Mouse (Mus musculus) hematopoietic stem cell, adult 5-6 weeks (primary cell): ENCODE measurements around the gene Cacng4. TPM values are rescaled to one million over a fixed set of nuclear protein-coding genes. Genes with fewer than 3 reads are reported as not detected.
A peak's percentile ranks its signal among the peaks of the same experiment; 100 is the strongest.

Source experiments
- ATAC-seq, 2 experiments: fragments of 125-278 bp in 1 of 2; replicated peaks in 1 of 2; 2 replicates each; pipeline ENCODE4 v1.8.0; 2016 to 2017; ENCODE audit warnings: inconsistent platforms in 2 of 2, mild to moderate bottlenecking in 2 of 2, moderate number of reproducible peaks in 2 of 2, low read depth in 1 of 2, moderate TSS enrichment in 1 of 2; ENCODE audit not compliant: low FRiP score in 2 of 2, poor library complexity in 2 of 2, severe bottlenecking in 2 of 2, insufficient read depth in 1 of 2, low TSS enrichment in 1 of 2
- total RNA-seq: library from RNA; stranded (forward); fragments of 172-1452, 232-1000 nt; gene quantifications from 2 replicates; pipeline ENCODE4 v1.2.3, GENCODE M21; 2017

The Cacng4 gene
- total RNA-seq, 1 experiment from 2014 or later, result not detected

- peak in 1 of 2 experiments; percentile 33; a peak in 1 of 4 replicates for ATAC-seq
Measured at GRCm38 (mm10) chr11:107699967-107700366, 94.4 kb downstream of the Cacng4 start.

GRCm38 (mm10) chr11:107693338-107693737 is 101.0 kb downstream of the Cacng4 start:
- ATAC-seq, result peak; percentile 85 to 93

DNA sequence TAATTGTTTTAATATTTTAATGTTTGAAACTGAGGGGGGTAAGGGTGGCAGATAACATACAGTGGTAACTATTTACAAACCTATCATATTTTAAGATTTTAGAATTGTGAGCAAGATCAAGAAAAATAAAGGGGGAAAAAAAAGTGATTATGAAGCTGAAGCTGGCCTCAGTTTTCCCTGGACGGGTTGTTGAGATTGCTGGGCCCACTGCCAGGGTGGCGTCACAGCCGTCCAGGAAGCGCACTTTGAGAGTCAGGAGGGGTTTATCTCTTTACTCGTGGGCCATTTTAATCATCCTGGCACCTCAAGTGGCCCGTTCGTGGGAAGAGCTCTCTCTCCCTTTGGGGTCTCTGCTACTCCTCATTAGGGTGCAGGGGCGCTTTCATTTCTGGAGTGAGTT is 102.8 kb downstream of the Cacng4 start:
- no peak for ATAC-seq

DNA sequence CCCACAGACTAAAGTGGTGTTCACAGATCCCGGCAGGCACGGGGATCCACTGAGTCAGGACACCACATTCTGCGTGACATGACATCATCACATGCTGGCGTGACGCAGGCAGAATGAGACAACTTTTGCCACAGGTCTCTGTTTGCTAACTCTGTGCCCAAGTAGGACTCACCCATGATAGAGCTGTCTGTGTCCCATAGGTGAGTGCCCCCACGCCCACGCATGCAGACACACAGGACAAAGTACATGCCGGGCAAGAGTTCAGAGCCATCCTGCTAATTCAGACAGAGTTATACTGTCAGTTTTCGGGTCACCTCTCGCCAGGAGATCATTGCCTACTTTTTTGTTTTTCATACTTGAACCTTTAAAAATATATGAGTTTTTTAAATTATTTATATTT is 105.9 kb downstream of the Cacng4 start:
- ATAC-seq, result no peak

DNA sequence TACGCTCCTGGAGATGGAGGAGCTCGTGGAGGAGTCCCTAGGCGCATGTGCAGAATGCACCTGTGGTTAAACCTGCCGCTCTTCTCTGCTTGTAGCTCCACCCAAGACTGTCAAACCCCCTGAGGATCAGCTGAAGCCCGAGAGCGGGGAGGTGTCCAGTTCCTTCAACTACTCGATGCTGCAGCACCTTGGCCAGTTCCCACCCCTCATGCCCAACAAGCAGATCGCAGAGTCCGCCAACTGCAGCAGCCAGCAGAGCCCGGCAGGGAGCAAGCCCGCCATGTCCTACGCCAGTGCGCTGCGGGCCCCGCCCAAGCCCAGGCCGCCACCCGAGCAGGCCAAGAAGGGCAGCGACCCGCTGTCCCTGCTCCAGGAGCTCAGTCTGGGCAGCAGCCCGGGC is 108.1 kb downstream of the Cacng4 start:
- no peak for ATAC-seq

- no peak for ATAC-seq
Measured at GRCm38 (mm10) chr11:107683544-107684465, 110.6 kb downstream of the Cacng4 start.

DNA sequence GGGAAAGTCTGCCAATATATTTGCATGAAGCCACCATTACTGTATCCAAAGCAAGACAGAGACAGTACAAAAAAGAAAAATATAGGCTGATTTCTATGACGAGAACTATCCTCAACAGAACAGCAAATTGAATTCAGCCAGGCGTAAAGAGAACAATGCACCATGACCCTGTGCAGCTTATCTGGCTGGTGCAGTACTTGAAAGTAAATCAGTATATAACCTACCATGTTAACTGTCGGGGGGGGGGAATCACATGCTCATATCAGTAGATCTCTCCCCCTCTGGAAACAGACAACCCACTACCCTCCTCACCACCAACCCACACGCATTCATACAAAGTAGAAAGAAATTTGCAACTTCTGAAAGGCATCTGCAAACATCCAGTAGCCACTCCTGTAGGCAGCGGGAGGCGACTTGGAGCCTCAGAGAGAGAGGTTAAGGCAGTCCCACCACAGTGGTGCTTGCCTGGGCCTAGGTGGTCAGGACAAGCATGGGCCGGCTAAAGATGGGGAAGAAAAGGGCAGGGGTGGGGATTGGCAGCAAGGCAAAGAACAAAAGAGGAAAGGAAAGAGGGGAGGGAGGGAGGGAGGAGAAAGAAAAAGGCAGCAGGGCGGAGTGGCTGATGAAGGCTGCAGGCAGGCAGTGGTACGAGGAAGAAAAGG is 111.5 kb downstream of the Cacng4 start:
- ATAC-seq, result no peak

Other genes with a start within 250 kb of the Cacng4 start
- 21.6 and 35.1 TPM in 2 replicates for gene Helz, start 246.6 kb downstream of the Cacng4 start, total RNA-seq
- not detected in 2 replicates for gene Cacng1, start 78.0 kb downstream of the Cacng4 start, total RNA-seq
- not detected in 2 replicates for gene Cacng5, start 120.5 kb upstream of the Cacng4 start, total RNA-seq